Mouse (Mus musculus) heart, embryonic 12.5 days (tissue): ENCODE data around the gene Esam. TPM values are rescaled to one million over a fixed set of nuclear protein-coding genes. Genes with fewer than 3 reads are reported as not detected.

Source experiments
- ATAC-seq: fragments of 200-750 bp; cut with Nextera tagmentation; 2 replicates; pipeline ENCODE4 v1.8.0; 2017; ENCODE audit warnings: moderate TSS enrichment, moderate library complexity; ENCODE audit not compliant: insufficient number of reproducible peaks, low FRiP score
- H3K27ac ChIP-seq: fragments of 300-500 bp; sonication (generic); 2 replicates; pipeline ENCODE4 v1.5.1; 2016; ENCODE audit warnings: mild to moderate bottlenecking, moderate library complexity; ENCODE audit not compliant: poor library complexity, severe bottlenecking
- H3K27me3 ChIP-seq: fragments of 300-500 bp; sonication (generic); replicated peaks from 2 replicates; pipeline ENCODE4 v1.6.1; 2016; ENCODE audit warnings: mild to moderate bottlenecking, moderate library complexity
- H3K36me3 ChIP-seq: fragments of 300-500 bp; sonication (generic); 2 replicates; pipeline ENCODE4 v1.6.1; 2016; ENCODE audit warnings: mild to moderate bottlenecking, moderate library complexity
- H3K4me1 ChIP-seq: fragments of 300-500 bp; sonication (generic); replicated peaks from 2 replicates; pipeline ENCODE4 v1.6.1; 2016; ENCODE audit warnings: mild to moderate bottlenecking
- H3K4me2 ChIP-seq: fragments of 300-500 bp; sonication (generic); 2 replicates; pipeline ENCODE4 v1.6.1; 2016; ENCODE audit warnings: mild to moderate bottlenecking, moderate library complexity
- H3K4me3 ChIP-seq: fragments of 300-500 bp; sonication (generic); 2 replicates; pipeline ENCODE4 v1.5.1; 2016; ENCODE audit warnings: mild to moderate bottlenecking
- H3K9ac ChIP-seq: fragments of 300-500 bp; sonication (generic); 2 replicates; pipeline ENCODE4 v1.6.1; 2016; ENCODE audit warnings: mild to moderate bottlenecking, moderate library complexity
- H3K9me3 ChIP-seq: fragments of 300-500 bp; sonication (generic); replicated peaks from 2 replicates; pipeline ENCODE4 v1.6.1; 2016; ENCODE audit warnings: mild to moderate bottlenecking, moderate library complexity
- WGBS: fragments of 180-500 bp; shearing (Covaris S2); methylation state at CpG from one replicate; pipeline ENCODE4 v1.1.7; 2016; 5-methylcytosine and 5-hydroxymethylcytosine counted together
- polyA plus RNA-seq: library from polyadenylated mRNA; unstranded; fragments of >200 nt; fragmentation: Nextera tagmentation; extraction: Ambion mirVana; gene quantifications from 2 replicates; pipeline ENCODE4 v1.2.1, GENCODE M21; 2016

Esam gene
- polyA plus RNA-seq, 1 experiment from 2014 or later: 54.6 TPM

- Histone ChIP-seq H3K9me3 (no peaks in the 10 kb centered on the region), H3K27me3 (peaks cover 42% of the 10 kb centered on the region), H3K4me2 (peak overlapping the region; percentile 76), H3K4me1 (peaks cover 18% of the 10 kb centered on the region), H3K9ac (peak overlapping the region; percentile 21; the same call in 1 of the 2 replicates), H3K4me3 (peak overlapping the region; percentile 19; the same call in 1 of the 2 replicates), H3K36me3 (no peaks in the 10 kb centered on the region), H3K27ac (no peak overlapping the region)
- 0 out of 2 replicates have a peak, but pooled peaks have one; percentile 5 for ATAC-seq
- WGBS: 17% methylated on average over 27 of the region's 27 CpGs
These were observed 18.1 kb downstream of the Esam start for GRCm38 (mm10) chr9:37545847-37546452.

DNA sequence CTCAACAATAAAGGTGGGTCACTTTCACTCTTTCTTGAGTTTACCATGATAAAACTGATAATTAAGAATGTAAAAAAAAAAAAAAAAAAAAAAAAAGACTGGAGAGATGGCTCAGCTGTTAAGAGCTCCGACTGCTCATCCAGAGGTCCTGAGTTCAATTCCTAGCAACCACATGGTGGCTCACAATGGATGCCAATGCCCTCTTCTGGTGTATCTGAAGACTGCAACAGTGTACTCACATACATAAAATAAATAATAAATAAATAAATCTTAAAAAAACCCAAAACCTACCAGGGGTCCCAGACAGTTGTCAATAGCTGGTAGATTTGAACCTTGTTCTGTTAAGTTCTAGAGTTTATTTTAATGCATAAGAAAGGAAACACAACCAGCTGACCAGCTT, 19.0 kb downstream of the Esam start:
- WGBS: 80% methylated on average over 1 of the region's 1 CpGs
- Histone ChIP-seq H3K4me1 (peaks cover 23% of the 10 kb centered on the region), H3K27ac (no peak overlapping the region), H3K27me3 (peaks cover 50% of the 10 kb centered on the region), H3K9ac (no peak overlapping the region), H3K4me2 (no peak overlapping the region), H3K36me3 (no peaks in the 10 kb centered on the region), H3K4me3 (no peak overlapping the region), H3K9me3 (no peaks in the 10 kb centered on the region)
- ATAC-seq: no peak

DNA sequence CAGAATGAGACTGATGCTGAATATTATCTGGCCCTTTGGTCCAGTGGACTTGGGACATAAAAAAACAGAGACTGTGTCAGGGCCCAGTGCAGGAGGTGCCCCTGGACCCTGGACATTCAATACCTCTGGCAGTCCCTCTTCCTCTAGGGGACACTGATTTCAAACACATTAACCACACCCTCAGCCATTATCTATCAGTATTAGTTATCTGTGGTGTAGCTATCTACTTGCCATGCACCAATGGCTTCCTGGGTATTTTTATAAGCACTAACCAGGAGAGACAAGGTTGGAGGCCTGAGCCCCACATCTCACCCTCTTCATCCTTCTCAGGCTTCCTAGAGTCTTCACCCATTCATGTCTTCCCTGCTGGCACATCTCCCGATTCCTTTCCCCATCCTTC, 22.6 kb downstream of the Esam start:
- H3K9me3 ChIP-seq: no peaks in the 10 kb centered on the region

GRCm38 (mm10) chr9:37551751-37552531, 24.1 kb downstream of the Esam start:
- ATAC-seq: peak; percentile 23
- Histone ChIP-seq H3K27me3 (peaks cover 54% of the 10 kb centered on the region), H3K9ac (peak overlapping the region; percentile 41)

More for the DNA sequence above, 22.6 kb downstream of the Esam start:
- H3K9ac ChIP-seq: no peak overlapping the region
- H3K4me3 ChIP-seq: no peak overlapping the region
- H3K36me3 ChIP-seq: no peaks in the 10 kb centered on the region
- no peak for ATAC-seq
- H3K27me3 ChIP-seq: peaks cover 62% of the 10 kb centered on the region
- peaks cover 26% of the 10 kb centered on the region for H3K4me1 ChIP-seq
- no peak overlapping the region for H3K27ac ChIP-seq
- H3K4me2 ChIP-seq: no peak overlapping the region
- 85% methylated on average over 1 of the region's 1 CpGs for WGBS

DNA sequence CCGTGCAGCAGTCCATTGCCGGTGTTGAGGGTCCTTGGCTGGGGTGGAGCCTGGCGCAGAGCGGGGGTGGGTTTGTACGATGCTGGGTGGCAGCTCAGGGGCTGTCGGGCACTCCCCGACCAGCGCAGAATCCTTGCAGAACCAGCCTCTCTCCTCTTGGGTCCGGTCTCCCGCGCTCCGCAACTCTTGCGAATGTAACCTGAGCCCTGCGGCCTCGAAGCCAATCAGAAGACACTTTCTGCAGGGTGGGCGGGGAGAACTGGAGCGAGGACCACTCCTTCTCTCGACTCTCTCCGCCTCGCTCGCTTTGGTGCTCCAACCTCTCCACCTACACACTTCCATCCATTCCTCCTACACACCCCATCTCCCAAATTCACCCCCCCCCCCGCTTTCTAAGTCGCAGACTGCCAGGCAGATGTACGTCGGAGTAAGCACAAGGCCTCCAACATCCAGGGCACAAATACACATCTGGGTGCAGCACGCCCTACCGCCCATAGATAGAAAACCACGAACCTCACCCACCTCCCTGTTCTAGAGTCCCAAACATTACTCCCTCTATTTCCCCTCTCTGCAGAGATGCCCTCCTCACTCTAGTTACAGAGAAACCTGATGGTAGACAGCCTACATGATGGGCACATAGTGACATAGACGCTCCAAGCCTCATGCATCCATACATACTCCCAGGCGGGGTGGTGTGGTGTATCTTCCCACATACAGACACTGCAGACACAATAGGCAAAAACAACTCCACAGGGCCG, 24.8 kb downstream of the Esam start, which contains the start of gene Nrgn:
Nrgn (minus strand) TSS at position 369 of the 758 bp plus-strand sequence.
- no peak within 1 kb of the TSS for H3K27ac ChIP-seq
- peak within 1 kb of the TSS; percentile 93 for H3K4me2 ChIP-seq
- H3K27me3 ChIP-seq: peaks cover 54% of the 10 kb centered on the region
- peak; percentile 80 for ATAC-seq
- H3K9me3 ChIP-seq: no peaks in the 10 kb centered on the region
- 5% methylated on average over 31 of the region's 31 CpGs for WGBS
- H3K9ac ChIP-seq: peak within 1 kb of the TSS; percentile 41
- H3K4me3 ChIP-seq: peak within 1 kb of the TSS; percentile 50
- no peaks in the 10 kb centered on the region for H3K36me3 ChIP-seq
- peaks cover 24% of the 10 kb centered on the region for H3K4me1 ChIP-seq

More at GRCm38 (mm10) chr9:37551751-37552531, 24.1 kb downstream of the Esam start:
- Histone ChIP-seq H3K4me1 (peaks cover 24% of the 10 kb centered on the region), H3K4me2 (peak overlapping the region; percentile 93), H3K36me3 (no peaks in the 10 kb centered on the region), H3K4me3 (peak overlapping the region; percentile 50), H3K27ac (no peak overlapping the region), H3K9me3 (no peaks in the 10 kb centered on the region)
- 2% methylated on average over 23 of the region's 23 CpGs for WGBS

DNA sequence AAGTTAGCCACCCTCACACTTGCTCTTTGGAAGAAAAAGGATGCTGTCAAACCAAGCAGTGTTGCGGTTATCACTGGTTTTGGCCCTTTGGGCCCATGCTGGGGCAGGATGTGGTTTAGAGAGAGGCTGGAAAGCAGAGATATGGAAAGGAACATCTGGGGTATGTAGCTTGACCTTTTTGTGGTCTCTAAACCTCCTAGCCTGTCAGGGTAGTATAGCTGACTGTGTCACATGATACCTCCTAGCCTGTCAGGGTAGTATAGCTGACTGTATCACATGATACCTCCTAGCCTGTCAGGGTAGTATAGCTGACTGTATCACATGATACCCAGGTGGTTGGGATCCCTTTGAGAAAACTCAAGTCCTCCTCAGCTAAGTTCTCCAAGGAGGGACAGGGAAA, 26.4 kb downstream of the Esam start:
- Histone ChIP-seq H3K9me3 (no peaks in the 10 kb centered on the region), H3K4me3 (no peak overlapping the region), H3K9ac (no peak overlapping the region), H3K27me3 (peaks cover 42% of the 10 kb centered on the region), H3K4me1 (peaks cover 24% of the 10 kb centered on the region), H3K27ac (no peak overlapping the region), H3K4me2 (no peak overlapping the region), H3K36me3 (no peaks in the 10 kb centered on the region)
- WGBS: 74% methylated on average over 1 of the region's 1 CpGs
- ATAC-seq: no peak

DNA sequence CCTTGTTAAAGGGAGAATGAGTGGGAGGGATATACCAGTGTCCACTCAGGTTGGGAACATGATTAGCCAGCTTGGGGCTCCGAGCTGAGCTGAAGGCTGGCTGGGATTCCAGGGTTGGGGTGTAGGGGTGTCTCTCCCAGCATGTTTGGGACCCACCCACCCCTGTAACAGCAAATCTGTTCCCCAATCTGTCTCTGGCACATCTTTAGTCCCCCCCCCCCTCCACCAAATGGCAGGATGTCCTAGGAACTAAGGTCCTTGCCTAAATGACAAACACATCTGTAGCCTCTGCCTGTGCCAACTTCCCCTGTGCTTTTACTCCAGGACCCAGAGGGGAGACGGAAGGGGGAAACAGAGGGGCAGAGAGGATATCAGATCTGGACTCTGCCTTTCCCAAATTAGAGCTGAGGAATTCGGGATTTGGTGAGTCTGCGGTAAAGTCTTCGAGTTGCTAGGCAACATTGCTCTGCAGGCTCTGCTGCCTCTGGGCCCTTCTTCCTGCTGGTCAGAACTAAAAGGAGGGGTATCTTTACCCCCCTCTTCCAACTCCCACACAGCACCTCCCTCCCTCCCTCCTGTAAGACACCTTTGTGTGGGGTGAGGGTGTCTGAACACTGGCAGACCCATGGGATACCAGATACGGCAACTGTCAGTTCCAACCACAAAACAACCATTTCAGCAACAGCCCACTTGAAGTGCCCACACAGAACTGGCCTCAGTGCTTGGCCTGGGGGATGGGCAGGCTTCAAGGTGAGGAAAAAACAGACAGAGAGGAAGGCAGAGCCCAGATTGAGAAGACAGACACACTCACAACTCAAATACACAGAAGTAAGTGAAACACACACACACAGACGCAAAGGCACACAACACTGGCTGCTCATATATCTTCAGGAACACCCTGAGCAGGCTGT, 27.2 kb downstream of the Esam start, which contains the start of gene Siae:
Siae (plus strand) TSS at position 861 of the 911 bp plus-strand sequence.
- ATAC-seq: no peak
- Histone ChIP-seq H3K36me3 (no peaks in the 10 kb centered on the region), H3K4me2 (no peak within 1 kb of the TSS), H3K27me3 (peaks cover 35% of the 10 kb centered on the region), H3K9me3 (no peaks in the 10 kb centered on the region), H3K27ac (no peak within 1 kb of the TSS), H3K4me1 (peaks cover 24% of the 10 kb centered on the region), H3K9ac (no peak within 1 kb of the TSS), H3K4me3 (no peak within 1 kb of the TSS)
- 22% methylated on average over 7 of the region's 7 CpGs for WGBS

GRCm38 (mm10) chr9:37556366-37556765, 28.5 kb downstream of the Esam start:
- H3K4me2 ChIP-seq: no peak overlapping the region
- H3K9ac ChIP-seq: no peak overlapping the region
- ATAC-seq: no peak
- H3K4me3 ChIP-seq: no peak overlapping the region
- 74% methylated on average over 3 of the region's 3 CpGs for WGBS
- H3K9me3 ChIP-seq: no peaks in the 10 kb centered on the region
- H3K36me3 ChIP-seq: no peaks in the 10 kb centered on the region
- peaks cover 24% of the 10 kb centered on the region for H3K4me1 ChIP-seq
- H3K27ac ChIP-seq: no peak overlapping the region
- peaks cover 24% of the 10 kb centered on the region for H3K27me3 ChIP-seq

- 88% methylated on average over 2 of the region's 2 CpGs for WGBS
- no peak for ATAC-seq
- Histone ChIP-seq H3K9ac (no peak overlapping the region), H3K4me1 (peaks cover 2% of the 10 kb centered on the region), H3K27me3 (peaks cover 4% of the 10 kb centered on the region; the same call in 1 of the 2 replicates), H3K27ac (no peak overlapping the region), H3K4me2 (no peak overlapping the region), H3K4me3 (no peak overlapping the region), H3K36me3 (no peaks in the 10 kb centered on the region), H3K9me3 (no peaks in the 10 kb centered on the region)
These were observed 32.7 kb downstream of the Esam start for GRCm38 (mm10) chr9:37560617-37561016.

GRCm38 (mm10) chr9:37563805-37564204, 35.9 kb downstream of the Esam start:
- no peak for ATAC-seq

More at GRCm38 (mm10) chr9:37563805-37564204, 35.9 kb downstream of the Esam start:
- Histone ChIP-seq H3K9me3 (no peaks in the 10 kb centered on the region), H3K4me1 (peaks cover 15% of the 10 kb centered on the region), H3K4me2 (no peak overlapping the region), H3K27me3 (0 out of 2 replicates have a peak, but pooled peaks cover 3% of the 10 kb centered on the region), H3K36me3 (no peaks in the 10 kb centered on the region), H3K4me3 (no peak overlapping the region), H3K9ac (no peak overlapping the region), H3K27ac (no peak overlapping the region)
- 52% methylated on average over 1 of the region's 1 CpGs for WGBS
